ENCODE assay signal across 8 mouse cellular contexts in the genomic region with DNA sequence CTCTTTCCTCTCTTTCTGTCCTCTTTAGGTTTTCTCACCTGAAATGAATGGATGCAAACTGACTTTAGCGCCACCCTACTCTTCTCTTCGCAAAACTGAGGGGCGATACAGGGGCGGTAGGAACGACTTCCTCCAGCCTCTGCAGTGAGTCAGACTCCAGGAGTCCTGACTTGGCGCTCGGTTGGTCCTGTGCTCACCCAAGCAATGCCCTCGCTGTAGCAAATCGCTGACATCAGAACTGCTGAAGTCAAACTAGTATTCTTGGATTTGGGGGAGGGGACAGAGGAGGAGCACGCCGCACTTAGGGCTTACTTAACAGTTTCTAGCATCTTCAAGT. TPM values are rescaled to one million over a fixed set of nuclear protein-coding genes. Genes with fewer than 3 reads are reported as not detected.
DNase-seq lines count a peak whose midpoint lies in the region; ATAC-seq and TF ChIP-seq lines count a peak whose summit lies in the region.

A gene (minus strand): TSS at position 228 of the 337 bp plus-strand sequence.

- peaks cover 11% of the 10 kb centered on the region; the same call in 1 of the 2 replicates for H3K27me3 ChIP-seq in thymus, adult 2 months (ENCODE audit: control insufficient read depth, insufficient read depth, low read length)

- H3K4me1 ChIP-seq in thymus, adult 2 months (replicated peaks; ENCODE audit: control insufficient read depth, insufficient read depth, low read length), result peaks cover 4% of the 10 kb centered on the region

- ATAC-seq in granulocyte monocyte progenitor cell, adult 5-6 weeks (replicated peaks; ENCODE audit: poor library complexity, severe bottlenecking), result peak; percentile 52; the same call in 1 of the 2 replicates

- no peaks in the 10 kb centered on the region for H3K36me3 ChIP-seq in thymus, adult 2 months (ENCODE audit: control insufficient read depth, insufficient read depth, low read length)

- H3K27ac ChIP-seq in thymus, adult 2 months (ENCODE audit: control insufficient read depth, insufficient read depth, low read length), result no peak within 1 kb of the TSS

- peak; percentile 35 for DNase-seq in embryo, embryonic 10.5 days (ENCODE audit: low spot score)
- no peak for DNase-seq in embryo, embryonic 10 days (ENCODE audit: low spot score)
- peak; percentile 3 for DNase-seq in thymus, adult 2 months
- no peak for DNase-seq in thymus, postnatal 36 days
- DNase-seq in layer of hippocampus, postnatal 14 days (ENCODE audit: low spot score in 2 of 2), result no peak
- peak; percentile 23 for DNase-seq in naive thymus-derived CD4-positive, alpha-beta T cell, adult 2 months (ENCODE audit: low read depth)
- DNase-seq in Muller cell, postnatal 12 days (ENCODE audit: inconsistent ontology term), result no peak

- no peak for TF ChIP-seq POLR2A in thymus, adult 2 months (IDR thresholded peaks at IDR 0.05; ENCODE audit: control insufficient read depth, extremely low read depth, insufficient read depth, low read length, poor library complexity)

- no peak for TF ChIP-seq CTCF in thymus, adult 2 months (IDR thresholded peaks at IDR 0.05; ENCODE audit: borderline replicate concordance, control insufficient read depth, extremely low read depth, insufficient read depth, low read length, poor library complexity)

- peak within 1 kb of the TSS; percentile 44 for H3K4me3 ChIP-seq in thymus, adult 2 months (ENCODE audit: control insufficient read depth, insufficient read depth, low read length)

- 10% methylated on average over 11 of the region's 11 CpGs for WGBS in thymus, adult 2 months

RNA-seq across cellular contexts. Expression of the gene that starts here (rescaled TPM):
- polyA plus RNA-seq in thymus, adult 2 months (2012; rRNA removed), result 8.3 and 12.4 TPM in 2 replicates
- not detected in 2 replicates for total RNA-seq in granulocyte monocyte progenitor cell, adult 5-6 weeks (2014; fragmentation: Nextera tagmentation)
- total RNA-seq in granulocyte monocyte progenitor cell, adult 5-6 weeks (2017), result 0.31 TPM in 1 of 2 replicates, not detected in the other
- total RNA-seq in layer of hippocampus, postnatal 14 days (2021), result 10 to 100 TPM; 22.5 to 22.9 TPM

Comparison
In these comparisons a context has a peak if more than half of its experiments do, and no peak if none do; other contexts are left out.
1. RNA of the gene that starts here (total RNA-seq): 22.5 to 22.9 TPM in layer of hippocampus, postnatal 14 days; 0.31 TPM in granulocyte monocyte progenitor cell, adult 5-6 weeks; every median in the first group is over 10 times any median in the second.
2. DNase-seq: peak in embryo, embryonic 10.5 days (single experiment), thymus, adult 2 months (single experiment) and naive thymus-derived CD4-positive, alpha-beta T cell, adult 2 months (single experiment); none in embryo, embryonic 10 days (single experiment), thymus, postnatal 36 days (0 of 2), layer of hippocampus, postnatal 14 days (0 of 2) and Muller cell, postnatal 12 days (single experiment).
3. Peak in ATAC-seq in granulocyte monocyte progenitor cell, adult 5-6 weeks; RNA of the gene not detected or under 1 TPM.